Mouse (Mus musculus) spleen, postnatal 0 days (tissue): ENCODE data around the gene Tll1. TPM values are rescaled to one million over a fixed set of nuclear protein-coding genes. Genes with fewer than 3 reads are reported as not detected.

Source experiments
- polyA plus RNA-seq: library from polyadenylated mRNA; unstranded; fragments of >200 nt; fragmentation: Nextera tagmentation; extraction: Ambion mirVana; gene quantifications from 2 replicates; pipeline ENCODE4 v1.2.1, GENCODE M21; 2015

Gene Tll1
- 0.29 and 0.45 TPM in 2 replicates for polyA plus RNA-seq

GRCm38 (mm10) chr8:64206024-64206385 lies at the start of gene Tll1:
Gene Tll1, minus strand, starts transcription at chr8:64206271.

